Mouse (Mus musculus) c-Kit-positive CD71-positive TER-119-positive erythroid progenitor cells, embryonic 14.5 days (primary cell): ENCODE measurements around the gene Ccnb2.

Experiments used
- DNase-seq: peaks from one replicate; pipeline ENCODE4 v3.0.0-alpha.2; 2013; ENCODE audit warnings: low spot score

Gene Ccnb2

GRCm38 (mm10) chr9:70383750-70384149, 37.6 kb downstream of the Ccnb2 start:
- DNase-seq: no peak

DNA sequence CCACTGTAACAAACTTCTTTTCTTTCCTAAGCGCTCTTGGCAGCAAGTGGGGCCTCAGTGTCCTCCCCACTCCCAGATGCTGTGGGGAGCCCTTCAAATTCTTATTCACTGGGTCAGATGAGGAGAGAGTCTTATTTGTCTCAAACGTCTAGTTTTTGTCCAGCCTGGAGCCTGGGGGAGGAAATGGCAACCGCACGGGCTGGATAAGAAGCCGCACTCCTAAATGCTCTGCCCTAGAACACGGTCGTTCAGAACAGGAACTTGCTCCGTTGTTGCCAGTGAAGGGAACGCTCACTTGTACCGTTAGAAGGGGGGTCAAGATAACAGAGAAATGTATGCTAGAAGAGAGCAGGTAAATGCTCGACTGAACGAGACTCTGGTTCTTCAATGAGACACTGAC, 39.3 kb downstream of the Ccnb2 start:
- no peak for DNase-seq

GRCm38 (mm10) chr9:70379502-70380467, 41.6 kb downstream of the Ccnb2 start:
- DNase-seq: no peak

DNA sequence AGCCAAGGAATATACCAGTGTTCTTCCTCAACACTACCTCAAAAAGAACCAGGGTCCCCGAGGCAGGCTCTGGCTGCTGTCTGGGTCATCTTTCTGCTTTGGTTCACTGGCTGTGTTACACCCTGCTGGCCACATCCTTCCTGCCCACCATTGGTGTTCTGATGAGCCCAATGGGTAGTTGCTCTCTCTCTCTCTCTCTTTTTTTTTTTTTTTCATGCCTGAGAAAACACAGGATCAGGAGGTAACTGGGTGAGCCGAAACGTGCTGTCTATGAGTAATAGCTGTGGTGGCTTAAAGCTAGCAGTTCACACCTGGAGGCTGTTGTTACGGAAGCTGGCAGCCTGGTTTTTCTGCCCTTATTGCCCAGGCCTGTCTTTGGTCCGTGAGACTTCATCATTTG, 49.7 kb downstream of the Ccnb2 start:
- DNase-seq: no peak

GRCm38 (mm10) chr9:70366898-70367297, 54.4 kb downstream of the Ccnb2 start:
- no peak for DNase-seq

DNA sequence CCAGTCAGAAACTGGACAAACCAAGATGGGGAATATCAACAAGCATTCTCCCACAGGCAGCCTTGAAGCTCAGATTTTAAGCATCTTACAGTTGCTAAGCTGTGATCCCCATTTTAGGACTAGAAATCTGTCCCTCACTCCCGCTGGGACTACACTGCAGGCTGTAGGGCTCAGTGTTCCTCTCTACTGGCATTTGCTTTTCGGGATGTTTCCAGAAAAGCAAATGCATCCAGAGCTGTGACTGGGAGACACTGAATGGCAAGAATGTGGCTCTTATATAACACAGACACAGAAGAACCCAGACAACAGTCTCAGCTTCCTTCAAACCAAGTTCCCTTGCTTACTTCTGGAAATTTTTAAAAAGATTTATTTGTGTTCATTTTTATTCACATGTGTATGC, 55.4 kb downstream of the Ccnb2 start:
- no peak for DNase-seq

- DNase-seq: no peak
These were observed 56.6 kb downstream of the Ccnb2 start for GRCm38 (mm10) chr9:70364741-70365140.

GRCm38 (mm10) chr9:70359402-70360131, 61.8 kb downstream of the Ccnb2 start:
- DNase-seq: no peak
